Mouse (Mus musculus) right cerebral cortex, adult 18-20 months (tissue): ENCODE results near the gene Slc8b1.

ENCODE experiments used
- DNase-seq: peaks from one replicate; pipeline ENCODE4 v3.0.0; 2022; ENCODE audit warnings: mixed read lengths

The Slc8b1 gene

DNA sequence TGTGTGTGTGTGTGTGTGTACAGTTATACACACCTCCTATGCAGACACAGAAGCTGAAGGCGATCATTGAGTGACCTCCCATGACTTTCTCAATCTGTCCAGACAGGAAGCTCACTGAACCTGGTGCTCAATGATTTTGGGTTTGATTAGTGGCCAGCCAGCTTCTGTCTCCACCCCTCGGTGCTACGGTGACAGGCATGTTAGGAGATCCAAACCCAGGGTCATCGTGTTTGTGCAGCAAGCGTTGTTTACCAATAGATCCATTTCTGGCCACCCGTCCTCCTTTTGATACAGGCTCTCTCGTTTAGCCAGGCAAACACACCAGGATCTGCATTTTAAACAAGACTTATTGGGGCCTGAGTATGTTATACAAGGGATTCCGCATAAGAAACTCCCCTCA is 20.7 kb downstream of the Slc8b1 start:
- no peak for DNase-seq

DNA sequence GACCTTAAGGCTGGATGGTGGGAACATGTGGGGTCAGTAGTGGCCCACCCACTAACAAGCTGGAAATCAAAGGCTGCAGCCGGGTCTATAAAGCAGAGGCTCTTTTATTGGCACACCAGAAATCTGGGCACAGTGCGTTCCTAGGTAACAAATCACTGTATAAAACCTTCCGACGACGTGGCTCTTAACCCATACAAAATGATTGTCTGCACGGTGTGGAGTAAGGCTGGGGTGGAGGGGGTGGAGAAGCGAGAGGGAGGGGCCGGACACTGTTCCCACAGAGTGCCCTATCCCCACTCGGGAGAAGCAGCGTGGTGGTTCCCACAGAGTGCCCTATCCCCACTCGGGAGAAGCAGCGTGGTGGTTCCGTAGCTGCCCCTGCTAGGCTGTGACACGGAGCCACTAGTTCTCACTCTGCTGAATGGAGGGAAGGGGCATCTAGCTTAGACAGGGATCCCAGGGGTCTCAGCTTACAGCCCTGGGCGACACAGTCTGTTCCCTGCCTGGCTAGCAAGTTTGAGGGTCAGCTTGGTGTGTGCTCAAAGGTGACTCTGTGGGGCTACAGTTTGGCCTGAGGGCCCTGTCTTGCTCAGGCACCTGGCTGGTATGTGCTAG is 23.2 kb downstream of the Slc8b1 start:
- DNase-seq = no peak

GRCm38 (mm10) chr5:120534686-120535075 is 23.7 kb downstream of the Slc8b1 start:
- DNase-seq = no peak

GRCm38 (mm10) chr5:120536046-120536445 is 25.1 kb downstream of the Slc8b1 start:
- DNase-seq = peak; percentile 62

- no peak for DNase-seq
Measured at GRCm38 (mm10) chr5:120536632-120537031, 25.7 kb downstream of the Slc8b1 start.

DNA sequence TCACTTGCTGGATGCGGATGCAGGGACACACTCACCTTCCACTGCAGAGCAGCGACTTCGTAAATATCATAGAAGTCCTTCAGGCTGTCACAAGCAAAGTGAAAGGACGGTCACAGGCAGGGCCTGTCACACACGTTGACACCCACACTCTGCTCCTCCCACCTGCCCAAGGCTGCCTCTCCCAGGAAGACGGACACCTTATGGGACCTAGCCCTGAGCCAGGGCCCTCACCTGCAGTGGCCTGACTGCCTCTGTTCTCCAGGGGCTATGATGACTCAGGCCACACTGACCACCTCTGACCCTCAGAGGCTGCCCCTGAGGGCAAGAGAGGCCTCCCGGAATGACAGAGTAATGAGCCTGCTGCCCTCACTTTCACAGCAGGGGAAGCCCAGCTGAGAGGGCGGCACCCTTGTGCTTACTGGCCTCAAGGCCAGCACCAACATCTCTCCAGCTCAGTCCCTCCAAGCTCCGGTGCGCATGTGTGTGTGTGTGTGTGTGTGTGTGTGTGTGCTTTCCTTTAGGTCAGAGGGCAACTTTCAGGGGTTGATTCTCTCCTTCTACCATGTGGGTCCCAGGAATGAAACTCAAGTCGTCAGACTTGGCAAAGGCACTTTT is 37.4 kb downstream of the Slc8b1 start:
- no peak for DNase-seq

DNA sequence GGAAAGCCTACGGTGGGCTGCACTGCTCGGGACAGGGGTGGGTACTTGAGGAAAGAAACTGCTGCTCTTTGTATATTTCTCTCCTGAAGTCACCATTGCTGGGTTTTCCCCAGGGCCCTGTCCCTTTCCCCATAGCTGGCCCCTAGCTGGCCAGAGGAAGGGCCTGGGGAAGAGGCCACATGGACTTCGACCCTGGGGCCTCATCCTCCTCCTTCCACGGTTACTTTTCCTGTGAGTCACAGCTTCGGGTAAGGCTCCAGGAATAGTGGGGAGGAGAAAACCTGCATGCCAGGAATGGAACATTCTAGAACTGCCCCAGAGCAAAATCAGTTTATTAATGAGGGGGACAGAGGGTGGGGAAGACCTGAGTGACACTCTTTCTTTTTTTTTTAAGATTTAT is 39.2 kb downstream of the Slc8b1 start:
- DNase-seq = no peak

- peak; percentile 48 for DNase-seq
Measured at GRCm38 (mm10) chr5:120550673-120551072, 39.7 kb downstream of the Slc8b1 start.

- DNase-seq = no peak
Measured at GRCm38 (mm10) chr5:120555871-120556270, 44.9 kb downstream of the Slc8b1 start.

GRCm38 (mm10) chr5:120558041-120558440 is 47.1 kb downstream of the Slc8b1 start:
- DNase-seq = no peak

- no peak for DNase-seq
Measured at GRCm38 (mm10) chr5:120558762-120559161, 47.8 kb downstream of the Slc8b1 start.

- DNase-seq = no peak
Measured at GRCm38 (mm10) chr5:120560129-120560615, 49.2 kb downstream of the Slc8b1 start.

DNA sequence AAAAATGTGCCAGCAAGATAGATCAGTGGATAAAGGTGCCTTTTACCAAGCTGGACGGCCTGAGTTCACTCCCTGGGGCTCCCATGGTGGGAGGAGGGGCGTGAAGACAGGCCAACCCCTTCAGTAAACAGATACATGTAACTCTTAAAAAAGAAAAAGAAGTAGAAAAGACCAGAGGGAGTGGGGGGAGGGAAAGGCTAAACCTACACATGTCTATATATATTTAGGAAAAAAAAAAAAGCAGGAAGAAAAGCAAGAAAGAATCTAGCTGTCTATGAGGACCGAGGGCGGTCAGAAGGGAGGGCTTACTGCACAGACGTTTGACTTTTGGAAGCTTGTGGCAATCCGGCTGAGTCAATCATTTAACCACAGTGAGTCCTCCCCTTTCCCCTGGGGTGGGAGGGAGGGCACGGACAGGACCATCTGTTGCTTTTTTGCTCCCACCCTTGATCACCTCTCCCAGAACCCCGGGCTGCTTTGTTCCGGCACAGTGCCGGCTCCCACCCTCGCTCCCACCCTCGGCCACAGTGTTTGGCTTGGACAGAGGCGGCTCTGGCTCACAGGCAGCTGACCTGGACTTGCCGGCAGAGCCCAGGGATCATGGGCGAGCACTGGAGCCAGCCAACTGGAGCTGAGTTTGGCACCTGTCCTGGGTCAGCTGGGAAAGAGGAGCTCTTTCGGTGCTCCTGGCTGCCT is 49.8 kb downstream of the Slc8b1 start:
- DNase-seq = peak; percentile 47

DNA sequence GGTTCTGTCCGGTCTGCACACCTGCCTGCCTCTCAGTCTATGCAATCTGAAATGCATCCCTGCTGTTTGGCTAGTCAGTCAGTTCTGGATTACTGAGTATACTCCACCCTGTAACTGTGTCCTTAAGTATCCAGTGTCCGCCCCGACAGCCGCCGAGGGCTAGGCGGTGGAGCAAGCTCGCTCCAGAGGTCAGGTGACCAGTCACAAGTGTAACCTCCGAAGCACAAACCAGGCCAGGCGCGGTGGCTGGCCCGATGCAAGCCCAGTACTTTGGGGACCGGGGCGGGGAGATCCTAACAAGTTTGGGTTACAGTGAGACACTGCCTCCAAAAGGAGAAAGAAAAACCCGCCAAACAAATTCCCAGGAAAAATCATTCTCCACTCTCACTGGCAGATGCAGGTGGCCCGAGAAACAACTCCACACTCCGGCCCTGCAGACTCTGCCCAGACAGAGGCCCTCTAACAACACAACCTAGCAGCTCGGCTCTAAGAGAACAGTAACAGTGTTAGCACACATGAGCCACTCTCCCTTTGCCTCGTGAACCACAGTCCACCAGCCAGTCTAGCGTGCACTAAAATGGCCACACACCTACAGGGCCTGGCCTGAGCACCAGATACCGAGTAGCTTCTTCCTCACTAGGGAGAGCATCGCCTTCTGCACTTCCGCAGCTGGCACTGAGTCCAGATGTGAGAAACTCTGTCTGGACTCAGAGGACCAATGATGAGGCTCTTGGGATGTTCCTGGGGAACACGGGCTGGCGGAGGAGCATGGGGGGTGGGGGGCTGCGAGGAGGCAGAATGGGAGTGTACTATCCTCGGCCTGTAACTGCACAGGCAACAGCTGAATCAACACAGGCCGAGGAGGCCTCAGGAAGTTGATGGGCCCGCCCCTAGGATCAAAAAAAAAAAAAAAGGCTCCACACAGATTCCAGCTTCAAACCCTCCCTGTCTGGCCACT is 52.3 kb downstream of the Slc8b1 start:
- DNase-seq = no peak

DNA sequence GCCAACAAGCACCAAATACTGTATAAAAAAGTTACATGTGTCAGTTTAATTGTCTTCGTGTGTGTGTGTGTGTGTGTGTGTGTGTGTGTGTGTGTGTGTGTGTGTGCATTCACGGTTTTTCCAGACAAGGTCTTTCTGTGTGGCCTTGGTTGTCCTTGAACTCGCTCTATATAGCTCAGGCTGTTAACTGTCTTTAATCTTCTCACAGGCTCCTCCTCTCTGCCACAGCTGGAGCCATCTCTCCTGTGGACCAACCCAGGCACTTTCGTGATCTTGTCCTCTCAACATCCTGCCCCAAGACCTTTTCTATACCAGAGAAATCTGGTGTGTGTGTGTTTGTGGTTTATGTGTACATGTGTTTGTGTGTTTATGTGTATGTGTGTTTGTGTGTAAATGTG is 52.9 kb downstream of the Slc8b1 start:
- DNase-seq = no peak

DNA sequence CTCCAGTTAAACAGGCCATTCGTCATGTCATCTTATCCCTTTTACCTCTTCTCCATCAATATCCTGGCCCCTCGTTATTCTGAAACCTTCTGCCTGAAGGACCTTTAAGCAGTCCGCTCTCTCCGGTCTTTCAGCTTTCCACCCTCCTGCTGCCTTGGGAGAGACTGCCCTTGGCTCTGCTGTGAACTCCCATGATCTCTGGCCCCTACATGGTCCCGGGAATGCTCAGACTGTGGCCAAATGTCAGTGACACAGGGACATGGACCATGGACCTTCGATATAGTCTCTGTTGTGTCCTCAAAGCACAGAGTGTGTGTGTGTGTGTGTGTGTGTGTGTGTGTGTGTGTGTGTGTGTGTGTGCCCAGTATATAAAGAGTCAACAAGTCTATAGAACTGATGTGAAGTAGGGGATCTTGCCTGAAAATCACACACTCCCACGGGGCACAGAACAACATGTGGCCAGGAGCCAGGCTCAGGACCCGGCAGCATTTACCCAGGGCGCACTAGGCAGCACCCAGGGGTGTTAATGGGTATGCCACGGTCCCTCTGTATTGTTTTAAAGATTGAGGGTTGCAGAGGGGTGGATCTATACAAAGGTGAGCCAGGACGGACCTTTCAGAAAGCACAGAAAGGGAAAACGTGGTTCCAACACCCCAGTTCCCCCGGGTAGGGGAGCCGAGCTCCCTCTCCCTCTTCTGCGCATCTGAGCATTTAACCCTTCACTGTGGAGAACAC is 54.4 kb downstream of the Slc8b1 start:
- no peak for DNase-seq

DNA sequence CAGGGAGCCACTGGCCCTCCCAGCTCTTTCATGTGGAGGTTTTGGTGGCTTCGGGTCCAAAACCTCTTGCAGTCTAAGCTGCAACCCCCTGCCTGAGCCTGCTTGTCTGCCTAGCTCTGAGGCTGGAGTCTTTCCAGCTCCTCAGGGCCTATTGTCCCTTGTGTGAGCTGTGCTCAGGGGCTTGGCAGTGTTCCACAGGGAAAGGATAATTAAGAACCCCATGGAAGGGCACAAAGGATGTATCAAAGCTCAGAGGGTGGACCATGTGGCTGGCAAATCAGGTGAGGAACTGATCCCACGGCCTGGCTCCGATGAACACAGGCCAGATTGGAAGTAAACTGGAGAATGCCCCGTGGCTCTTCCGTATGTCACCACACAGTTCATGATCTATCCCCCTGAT is 55.1 kb downstream of the Slc8b1 start:
- DNase-seq = peak; percentile 61

DNA sequence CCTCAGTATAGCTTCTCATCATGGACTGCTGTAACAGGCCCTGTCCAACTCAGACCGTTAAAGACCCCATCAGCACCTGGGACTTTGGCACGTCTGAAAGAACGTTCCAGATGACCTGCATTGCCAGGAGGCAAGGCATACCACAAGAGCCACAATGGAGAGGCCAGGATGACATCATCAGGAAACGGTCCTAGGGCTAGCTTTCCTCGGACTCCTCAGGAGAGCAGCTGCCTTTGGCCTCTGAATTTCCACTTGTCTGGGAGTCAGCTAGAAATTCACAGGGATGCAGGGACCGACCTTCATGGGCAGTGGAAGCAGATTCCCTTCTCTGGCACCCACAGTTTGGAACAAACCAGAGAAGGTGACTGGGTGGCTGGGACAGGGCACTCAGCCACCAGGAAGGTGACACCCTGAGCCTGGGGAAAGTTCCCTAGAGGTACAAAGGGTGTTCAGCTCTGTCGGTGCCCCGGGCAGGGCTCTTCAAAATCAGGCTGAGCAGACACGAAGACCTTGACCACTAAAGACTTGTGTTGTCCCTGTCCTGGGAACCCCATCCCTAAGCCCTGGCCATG is 55.8 kb downstream of the Slc8b1 start:
- DNase-seq = no peak

DNA sequence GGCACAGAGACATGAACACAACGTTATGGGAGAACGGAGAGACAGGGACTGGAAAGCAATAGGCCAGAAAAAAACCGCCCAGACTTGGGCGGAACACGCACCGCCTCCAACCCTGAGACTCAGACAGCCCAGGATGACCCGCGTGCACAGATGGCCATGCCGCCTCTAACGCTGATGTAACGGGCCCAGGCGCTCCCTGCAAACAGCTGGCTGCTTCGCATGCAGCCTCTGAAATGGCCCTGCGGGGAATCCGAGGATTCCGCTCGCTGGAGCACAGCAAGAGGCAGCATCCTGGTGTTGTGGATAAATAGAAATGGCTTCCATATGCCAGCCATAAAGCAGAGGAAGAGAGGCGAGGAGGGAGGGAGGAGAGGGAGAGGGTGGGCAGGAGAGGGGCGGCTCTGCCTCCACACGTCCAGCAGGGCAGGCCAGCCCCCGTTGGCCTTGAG is 56.3 kb downstream of the Slc8b1 start:
- DNase-seq = peak; percentile 53

GRCm38 (mm10) chr5:120567761-120568211 is 56.8 kb downstream of the Slc8b1 start:
- no peak for DNase-seq

DNA sequence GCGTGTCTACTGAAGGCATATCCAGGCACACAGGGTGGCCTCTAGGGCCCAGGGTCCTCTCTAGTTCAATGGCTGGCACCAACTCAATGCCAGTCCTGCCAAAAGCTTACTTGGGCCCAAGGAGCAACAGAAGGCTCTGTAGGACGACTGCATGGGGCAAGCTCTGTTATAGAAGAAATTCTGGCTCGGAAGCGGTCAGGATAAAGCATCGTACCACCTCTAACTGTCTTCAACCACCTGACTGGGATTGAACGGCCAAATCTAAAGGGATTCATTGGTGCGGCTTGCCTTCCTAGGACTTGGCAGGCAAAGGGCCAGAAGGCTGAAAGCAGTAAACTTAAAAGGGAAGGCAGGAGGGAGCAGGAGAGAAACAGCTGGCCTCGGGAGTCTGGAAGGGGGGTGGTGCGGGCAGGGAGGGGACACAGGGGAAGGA is 57.4 kb downstream of the Slc8b1 start:
- no peak for DNase-seq

GRCm38 (mm10) chr5:120568964-120569363 is 58.0 kb downstream of the Slc8b1 start:
- DNase-seq = no peak
